Mouse (Mus musculus): Measurements from ENCODE around the gene Pitx2. TPM values are rescaled to one million over a fixed set of nuclear protein-coding genes. Genes with fewer than 3 reads are reported as not detected.

Pitx2 gene
- polyA plus RNA-seq (2012), result 0.46 and 0.84 TPM in 2 replicates

DNA sequence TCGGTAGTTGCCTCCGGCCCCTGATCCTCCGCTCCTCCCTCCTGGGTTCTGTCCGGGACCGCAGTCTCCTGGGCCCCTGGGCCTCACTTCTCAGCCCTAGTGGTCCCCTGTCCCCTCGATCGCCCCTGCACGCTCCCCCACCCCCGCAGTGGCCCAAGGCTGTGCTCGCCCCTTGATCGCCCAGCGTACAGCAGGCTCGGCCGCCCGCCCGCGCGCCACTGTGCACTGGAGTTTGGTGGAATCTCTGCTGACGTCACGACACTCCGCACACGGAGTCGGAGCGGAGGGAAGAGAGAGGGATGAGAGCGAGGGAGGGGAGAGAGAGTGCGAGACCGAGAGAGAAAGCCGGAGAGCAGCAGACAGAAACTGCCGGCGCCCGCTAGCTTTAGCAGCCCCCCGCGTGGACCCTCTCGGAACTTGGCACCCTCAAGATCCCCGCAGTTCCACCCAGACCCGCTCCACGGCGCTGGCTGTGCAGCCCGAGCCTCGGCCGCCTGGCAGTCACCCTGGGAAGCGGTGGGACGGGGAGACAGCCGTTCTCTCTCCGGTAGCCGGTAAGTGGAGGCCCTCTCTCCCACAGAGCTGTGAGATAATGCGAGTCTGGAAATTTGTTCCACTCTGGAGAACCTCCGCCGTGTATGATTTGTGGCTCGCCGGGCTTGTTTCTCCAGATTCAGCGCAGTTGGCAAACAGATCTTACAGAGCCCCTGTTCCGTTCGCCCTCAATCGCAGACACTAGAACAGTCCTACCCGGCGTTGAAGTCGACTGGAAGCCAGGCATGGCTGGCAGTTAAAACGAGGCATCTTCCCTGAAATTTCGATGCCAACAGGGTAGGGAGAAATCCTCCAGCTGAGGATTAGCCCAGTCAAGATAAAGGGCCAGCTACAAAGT is at the start of gene Pitx2:
Pitx2 (plus strand) TSS at position 270 of the 892 bp plus-strand sequence.

Other genes with a start within 250 kb of the Pitx2 start
- 0.16 and 0.19 TPM in 2 replicates for gene Enpep, start 132.8 kb downstream of the Pitx2 start, polyA plus RNA-seq (2012)